Mouse (Mus musculus) hindbrain, embryonic 15.5 days (tissue): ENCODE data around the gene Cygb. TPM values are rescaled to one million over a fixed set of nuclear protein-coding genes. Genes with fewer than 3 reads are reported as not detected.

Experiments used
- ATAC-seq: fragments of 200-750 bp; cut with Nextera tagmentation; 2 replicates; pipeline ENCODE4 v1.8.0; 2017; ENCODE audit warnings: low read depth, moderate number of reproducible peaks, moderate TSS enrichment; ENCODE audit not compliant: low FRiP score
- H3K27ac ChIP-seq: fragments of 300-500 bp; sonication (generic); replicated peaks from 2 replicates; pipeline ENCODE4 v1.5.1; 2015; ENCODE audit warnings: mild to moderate bottlenecking, inconsistent platforms
- H3K27me3 ChIP-seq: fragments of 300-500 bp; sonication (generic); 2 replicates; pipeline ENCODE4 v1.6.1; 2015; ENCODE audit warnings: control low read depth, inconsistent platforms
- H3K36me3 ChIP-seq: fragments of 300-500 bp; sonication (generic); 2 replicates; pipeline ENCODE4 v1.6.1; 2015; ENCODE audit warnings: control low read depth, inconsistent platforms
- H3K4me1 ChIP-seq: fragments of 300-500 bp; sonication (generic); replicated peaks from 2 replicates; pipeline ENCODE4 v1.6.1; 2015; ENCODE audit warnings: control low read depth, inconsistent platforms
- H3K4me2 ChIP-seq: fragments of 300-500 bp; sonication (generic); 2 replicates; pipeline ENCODE4 v1.6.1; 2015; ENCODE audit warnings: moderate library complexity, mild to moderate bottlenecking, inconsistent platforms
- H3K4me3 ChIP-seq: fragments of 300-500 bp; sonication (generic); 2 replicates; pipeline ENCODE4 v1.5.1; 2015; ENCODE audit warnings: mild to moderate bottlenecking, inconsistent platforms
- H3K9ac ChIP-seq: fragments of 300-500 bp; sonication (generic); 2 replicates; pipeline ENCODE4 v1.6.1; 2015; ENCODE audit warnings: inconsistent platforms
- H3K9me3 ChIP-seq: fragments of 300-500 bp; sonication (generic); 2 replicates; pipeline ENCODE4 v1.6.1; 2016; ENCODE audit warnings: control low read depth, inconsistent platforms
- WGBS: fragments of 180-500 bp; shearing (Covaris S2); methylation state at CpG from one replicate; pipeline ENCODE4 v1.1.7; 2015; 5-methylcytosine and 5-hydroxymethylcytosine counted together
- polyA plus RNA-seq: library from polyadenylated mRNA; unstranded; fragments of >200 nt; fragmentation: Nextera tagmentation; extraction: Ambion mirVana; gene quantifications from 2 replicates; pipeline ENCODE4 v1.2.1, GENCODE M21; 2015

Cygb gene
- polyA plus RNA-seq, 1 experiment from 2014 or later: 29.1 TPM

GRCm38 (mm10) chr11:116599230-116599629 is 54.9 kb downstream of the Cygb start:
- no peak overlapping the region for H3K27ac ChIP-seq
- no peak overlapping the region for H3K4me3 ChIP-seq
- WGBS: 89% methylated on average over 15 of the region's 15 CpGs
- H3K9me3 ChIP-seq: no peaks in the 10 kb centered on the region
- H3K36me3 ChIP-seq: no peaks in the 10 kb centered on the region
- no peak overlapping the region for H3K9ac ChIP-seq
- no peaks in the 10 kb centered on the region for H3K4me1 ChIP-seq
- no peaks in the 10 kb centered on the region for H3K27me3 ChIP-seq
- H3K4me2 ChIP-seq: no peak overlapping the region
- no peak for ATAC-seq

DNA sequence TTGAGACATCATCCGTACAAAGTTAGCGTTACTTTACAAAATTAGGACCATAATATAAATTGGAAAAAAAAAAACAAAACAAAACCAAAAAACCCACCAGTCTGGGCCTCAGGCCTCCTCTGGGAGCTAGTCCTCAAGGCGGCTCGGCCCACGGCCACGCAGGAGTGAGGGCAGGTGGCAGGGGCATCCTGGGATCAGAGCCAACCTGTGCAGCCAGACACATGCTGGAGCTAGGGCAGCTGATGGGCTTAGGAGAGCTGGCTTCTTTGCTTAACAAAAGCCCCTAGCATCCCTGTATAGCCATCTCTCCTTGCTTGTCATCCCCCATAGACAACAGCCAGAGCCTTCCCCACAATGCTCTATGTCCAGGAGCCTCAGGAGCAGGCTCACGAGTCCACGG is 55.9 kb downstream of the Cygb start:
- Histone ChIP-seq H3K27ac (no peak overlapping the region), H3K4me1 (peaks cover 4% of the 10 kb centered on the region; the same call in 1 of the 2 replicates), H3K9ac (no peak overlapping the region), H3K4me3 (no peak overlapping the region), H3K36me3 (no peaks in the 10 kb centered on the region), H3K27me3 (no peaks in the 10 kb centered on the region), H3K4me2 (no peak overlapping the region), H3K9me3 (no peaks in the 10 kb centered on the region)
- WGBS: 77% methylated on average over 8 of the region's 8 CpGs
- no peak for ATAC-seq

GRCm38 (mm10) chr11:116596766-116597165 is 57.3 kb downstream of the Cygb start:
- Histone ChIP-seq H3K36me3 (no peaks in the 10 kb centered on the region), H3K4me2 (no peak overlapping the region), H3K4me1 (peaks cover 12% of the 10 kb centered on the region), H3K27me3 (no peaks in the 10 kb centered on the region), H3K4me3 (no peak overlapping the region), H3K9ac (no peak overlapping the region), H3K27ac (no peak overlapping the region), H3K9me3 (no peaks in the 10 kb centered on the region)
- ATAC-seq: no peak
- 89% methylated on average over 19 of the region's 19 CpGs for WGBS

Other genes with a start within 250 kb of the Cygb start
- 69.8 and 78.1 TPM in 2 replicates for gene Rnf157, start 241.3 kb downstream of the Cygb start, polyA plus RNA-seq
- 42.7 and 44.3 TPM in 2 replicates for gene Ubald2, start 220.2 kb downstream of the Cygb start, polyA plus RNA-seq
- 0.07 and 0.47 TPM in 2 replicates for gene Qrich2, start 188.1 kb downstream of the Cygb start, polyA plus RNA-seq
- 181 and 186 TPM in 2 replicates for gene Prpsap1, start 160.1 kb downstream of the Cygb start, polyA plus RNA-seq
- 8.4 and 11.0 TPM in 2 replicates for gene Sphk1, start 123.4 kb downstream of the Cygb start, polyA plus RNA-seq
- 35.0 and 36.7 TPM in 2 replicates for gene Ube2o, start 72.9 kb downstream of the Cygb start, polyA plus RNA-seq
- gene Aanat, start 67.9 kb downstream of the Cygb start, polyA plus RNA-seq: 0.14 TPM in 1 of 2 replicates, not detected in the other
- 1.1 and 1.6 TPM in 2 replicates for gene Rhbdf2, start 27.3 kb downstream of the Cygb start, polyA plus RNA-seq
- gene Prcd, start 779 bp downstream of the Cygb start, polyA plus RNA-seq: 2.8 and 3.8 TPM in 2 replicates
- not detected in 2 replicates for gene St6galnac1, start 121.2 kb upstream of the Cygb start, polyA plus RNA-seq
- 41.5 and 42.8 TPM in 2 replicates for gene Mxra7, start 173.7 kb upstream of the Cygb start, polyA plus RNA-seq
- 62.1 and 65.0 TPM in 2 replicates for gene Mettl23, start 189.0 kb upstream of the Cygb start, polyA plus RNA-seq
- 70.2 and 72.4 TPM in 2 replicates for gene Jmjd6, start 189.1 kb upstream of the Cygb start, polyA plus RNA-seq
- gene Mfsd11, start 198.1 kb upstream of the Cygb start, polyA plus RNA-seq: 52.6 and 56.3 TPM in 2 replicates
- 535 and 549 TPM in 2 replicates for gene Srsf2, start 198.8 kb upstream of the Cygb start, polyA plus RNA-seq